Mouse (Mus musculus): ENCODE data around the gene Rpain. TPM values are rescaled to one million over a fixed set of nuclear protein-coding genes. Genes with fewer than 3 reads are reported as not detected.

The Rpain gene
- 10 to 100 TPM; 33.5 to 43.3 (median 39.9) TPM for total RNA-seq (2022)

- peak; percentile 95 to 96 for DNase-seq (ENCODE audit: low spot score in 2 of 2)
Observed at GRCm38 (mm10) chr11:70969821-70970559, at the start of gene Rpain, which contains the start of gene Nup88. Gene Rpain, plus strand, starts transcription at chr11:70970213. Gene Nup88, minus strand, starts transcription at chr11:70969973.

- no peak for DNase-seq (ENCODE audit: low spot score in 2 of 2)
Observed at GRCm38 (mm10) chr11:70931461-70931860, 38.6 kb upstream of the Rpain start.

- DNase-seq (ENCODE audit: low spot score in 2 of 2): no peak
Observed at GRCm38 (mm10) chr11:70935316-70935715, 34.7 kb upstream of the Rpain start.

- DNase-seq (ENCODE audit: low spot score in 2 of 2): no peak
Observed at GRCm38 (mm10) chr11:70942596-70942995, 27.4 kb upstream of the Rpain start.

- DNase-seq (ENCODE audit: low spot score in 2 of 2): no peak
Observed at GRCm38 (mm10) chr11:70943651-70944050, 26.4 kb upstream of the Rpain start.

GRCm38 (mm10) chr11:70944935-70945817 is 24.8 kb upstream of the Rpain start:
- no peak for DNase-seq (ENCODE audit: low spot score in 2 of 2)

GRCm38 (mm10) chr11:70954711-70955110 is 15.3 kb upstream of the Rpain start:
- no peak for DNase-seq (ENCODE audit: low spot score in 2 of 2)

GRCm38 (mm10) chr11:70960786-70961554 is 9.0 kb upstream of the Rpain start:
- no peak for DNase-seq (ENCODE audit: low spot score in 2 of 2)

- DNase-seq (ENCODE audit: low spot score in 2 of 2): no peak
Observed at GRCm38 (mm10) chr11:70964222-70964907, 5.6 kb upstream of the Rpain start.

GRCm38 (mm10) chr11:70969271-70969794 is 680 bp upstream of the Rpain start:
- DNase-seq (ENCODE audit: low spot score in 2 of 2): no peak

GRCm38 (mm10) chr11:70970560-70971540 is 837 bp downstream of the Rpain start:
- DNase-seq (ENCODE audit: low spot score in 2 of 2): no peak

- no peak for DNase-seq (ENCODE audit: low spot score in 2 of 2)
Observed at GRCm38 (mm10) chr11:70972586-70972985, 2.6 kb downstream of the Rpain start.

GRCm38 (mm10) chr11:70973947-70974346 is 3.9 kb downstream of the Rpain start:
- DNase-seq (ENCODE audit: low spot score in 2 of 2): no peak

GRCm38 (mm10) chr11:70975193-70975592 is 5.2 kb downstream of the Rpain start:
- peak; percentile 48 to 52 for DNase-seq (ENCODE audit: low spot score in 2 of 2)

GRCm38 (mm10) chr11:70977293-70977692 is 7.3 kb downstream of the Rpain start:
- no peak for DNase-seq (ENCODE audit: low spot score in 2 of 2)

GRCm38 (mm10) chr11:70980232-70980631 is 10.2 kb downstream of the Rpain start:
- DNase-seq (ENCODE audit: low spot score in 2 of 2): no peak

- DNase-seq (ENCODE audit: low spot score in 2 of 2): no peak
Observed at GRCm38 (mm10) chr11:70980751-70981510, 10.9 kb downstream of the Rpain start.

GRCm38 (mm10) chr11:70982030-70982429 is 12.0 kb downstream of the Rpain start:
- no peak for DNase-seq (ENCODE audit: low spot score in 2 of 2)

Data from layer of hippocampus, adult 8-10 months (tissue).